Mouse (Mus musculus) heart, postnatal 14 days (tissue): Measurements from ENCODE around the gene Olfr600. TPM values are rescaled to one million over a fixed set of nuclear protein-coding genes. Genes with fewer than 3 reads are reported as not detected.
"Not testable (repeated sequence)": the region's sequence is repeated elsewhere in the genome, so short reads cannot be mapped to it uniquely, and the experiment has no call there.

ENCODE experiments used
- DNase-seq, 2 experiments: peaks; one replicate each; pipeline ENCODE4 v3.0.0; 2021 to 2022
- intact Hi-C: fragments of 180-260 bp; cut with DNase I; formaldehyde crosslinking; loops from one replicate; pipeline ENCODE4 v1.15.1; 2025
- long read RNA-seq, 2 experiments: library from polyadenylated mRNA; stranded (forward); transcript quantifications; one replicate each; pipeline ENCODE4 v2.0.0; 2021
- total RNA-seq, 2 experiments: library from RNA; stranded (reverse); gene quantifications; 2 replicates each; pipeline ENCODE4 v1.2.3; 2021

The Olfr600 gene
- not detected for total RNA-seq
- long read RNA-seq, experiment 1: 0 reads
- long read RNA-seq, experiment 2: 0 reads

GRCm38 (mm10) chr7:103349569-103349968 is at the start of gene Olfr600:
Olfr600 (minus strand) TSS chr7:103349669.
- intact Hi-C loops: no loop called here
- no peak for DNase-seq

DNA sequence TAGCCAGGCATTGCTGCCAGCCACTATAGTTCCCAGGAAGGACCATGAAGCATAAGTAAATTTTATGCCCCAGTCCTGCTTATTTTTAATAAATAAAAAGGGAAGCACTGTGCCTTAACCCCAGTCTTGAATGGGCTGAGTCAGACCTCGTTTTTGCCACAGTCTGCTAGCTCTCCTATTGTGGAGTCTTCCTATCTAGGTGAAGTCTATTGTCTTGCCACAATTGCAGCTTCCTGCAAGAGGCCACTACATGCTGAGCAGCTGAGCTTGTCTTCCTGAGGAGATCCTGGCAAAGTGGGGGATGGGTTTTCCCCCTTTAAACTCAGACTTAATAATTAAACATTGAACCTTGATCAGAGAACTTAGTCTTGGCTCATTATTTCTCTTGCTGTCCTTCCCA is 49.5 kb upstream of the Olfr600 start:
- DNase-seq: no peak
- intact Hi-C loops: no loop called here

DNA sequence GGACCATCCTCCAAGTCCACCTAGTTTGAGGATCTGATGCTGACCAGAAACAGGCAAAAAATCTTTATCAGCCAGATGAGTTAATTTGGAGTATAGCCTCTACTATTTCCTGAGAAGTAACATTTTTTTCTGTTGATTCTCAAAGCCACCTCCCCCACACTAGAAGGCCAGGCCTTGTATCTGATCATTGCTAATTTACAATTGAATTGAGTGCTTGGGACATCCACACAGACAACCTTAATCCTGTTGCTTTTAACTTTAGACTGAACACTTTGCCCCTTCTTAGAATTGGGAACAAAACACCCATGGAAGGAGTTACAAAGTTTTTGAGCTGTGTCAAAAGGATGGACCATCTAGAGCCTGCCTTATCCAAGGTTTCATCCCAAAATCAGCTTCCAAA is 48.3 kb upstream of the Olfr600 start:
- intact Hi-C loops: no loop called here
- no peak for DNase-seq

DNA sequence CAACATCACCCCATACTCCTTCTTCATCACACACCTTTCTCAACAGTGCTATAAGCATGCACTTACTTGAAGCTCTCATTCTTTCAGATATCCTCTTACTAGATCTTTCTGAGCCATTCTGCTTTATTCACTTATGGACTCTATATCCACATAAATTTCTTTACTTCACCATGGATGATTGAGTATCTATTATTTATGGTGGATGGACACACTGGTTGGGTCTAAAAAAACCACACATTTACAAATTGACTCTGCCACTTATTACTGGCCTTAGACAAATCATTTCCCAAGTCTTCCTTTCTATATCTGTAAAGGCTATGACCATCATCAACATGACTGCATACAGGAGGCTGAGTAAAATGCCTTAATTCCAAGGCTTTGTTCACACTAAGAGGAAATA is 36.6 kb upstream of the Olfr600 start, which contains the start of gene Olfr603:
Gene Olfr603, minus strand, starts transcription at position 101 of the 400 bp plus-strand sequence.
- intact Hi-C loops: loop anchor here (5.0 kb wide), 1 partner anchor 79 kb away; the partner anchor contains the start of gene Olfr596
- no peak for DNase-seq

GRCm38 (mm10) chr7:103362555-103362954 is 13.1 kb upstream of the Olfr600 start, which contains the start of gene Olfr601:
Olfr601 (minus strand) TSS chr7:103362655.
- intact Hi-C loops: no loop called here

DNA sequence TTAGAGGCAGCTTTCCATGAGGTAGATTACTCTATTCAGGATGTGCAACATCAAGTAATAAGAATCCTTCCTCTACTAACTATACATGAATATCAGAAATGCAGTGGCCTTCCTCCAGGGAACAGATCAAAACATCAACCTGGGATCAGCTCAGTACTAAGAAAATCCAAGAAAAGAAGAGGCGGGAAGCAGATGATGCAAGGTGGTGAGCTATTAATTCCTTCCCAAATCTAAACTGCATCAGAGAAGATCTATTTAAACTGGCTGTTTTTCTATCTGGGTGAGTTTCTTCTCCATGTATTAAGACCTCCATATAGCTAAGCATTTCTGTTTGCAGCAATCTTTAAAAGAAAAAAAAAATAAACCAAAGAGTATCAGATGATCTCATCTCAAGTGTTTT is 13.9 kb downstream of the Olfr600 start, which contains the start of gene Olfr599:
Gene Olfr599, plus strand, starts transcription at position 301 of the 400 bp plus-strand sequence.
- no peak for DNase-seq
- intact Hi-C loops: no loop called here

More at GRCm38 (mm10) chr7:103362555-103362954, 13.1 kb upstream of the Olfr600 start, which contains the start of gene Olfr601:
- no peak for DNase-seq

DNA sequence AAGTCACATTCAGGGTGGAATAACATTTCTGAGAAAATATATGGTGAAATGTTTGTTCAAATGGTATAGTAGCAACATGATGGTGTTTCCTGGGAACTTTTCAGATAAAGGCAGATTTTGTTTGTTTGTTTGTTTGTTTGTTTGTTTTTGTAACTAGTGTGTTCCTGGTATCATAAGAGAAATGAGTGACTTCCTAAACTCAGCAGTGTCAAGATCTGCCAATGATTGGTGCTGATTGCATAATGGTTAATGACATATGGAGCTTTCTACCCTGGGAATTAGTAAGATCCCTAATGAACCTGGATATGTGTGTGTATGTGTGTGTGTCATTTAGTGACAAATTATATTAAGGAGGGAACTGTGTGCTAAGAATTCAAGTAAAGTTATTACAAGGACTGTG is 26.2 kb downstream of the Olfr600 start, which contains the start of gene Olfr598:
Gene Olfr598, plus strand, starts transcription at position 301 of the 400 bp plus-strand sequence.
- DNase-seq: no peak
- intact Hi-C loops: no loop called here

DNA sequence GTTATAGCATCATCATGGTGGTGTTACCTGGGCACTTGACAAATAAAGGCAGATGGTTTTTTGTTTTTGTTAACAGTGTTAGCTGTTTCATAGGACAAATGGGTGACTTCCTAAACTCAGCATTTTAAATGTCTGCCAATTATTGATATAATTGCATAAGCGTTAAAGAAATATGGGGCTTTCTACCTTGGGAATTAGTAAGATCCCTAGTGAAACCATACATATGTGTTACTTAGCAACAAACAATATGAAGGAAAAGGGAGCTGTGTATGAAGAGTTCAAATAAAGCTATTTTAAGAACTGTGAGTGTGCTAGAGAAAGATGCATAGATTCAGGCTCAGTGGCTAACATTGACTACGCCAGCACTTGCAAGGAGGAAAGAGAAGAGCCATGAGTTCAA is 33.5 kb downstream of the Olfr600 start, which contains the start of gene Olfr597:
Gene Olfr597, plus strand, starts transcription at position 301 of the 400 bp plus-strand sequence.
- intact Hi-C loops, DNase-seq: not testable (repeated sequence)

- DNase-seq: not testable (repeated sequence)
- intact Hi-C loops: loop anchor here (5.0 kb wide), 1 partner anchor 82 kb away; the partner anchor contains the start of gene Olfr603
Measured at GRCm38 (mm10) chr7:103305348-103305747, 44.1 kb downstream of the Olfr600 start, which contains the start of gene Olfr596. Olfr596 (plus strand) TSS chr7:103305648.

Other genes starting within 250 kb of the Olfr600 start
- not detected for gene Olfr586, start 224.0 kb downstream of the Olfr600 start, total RNA-seq
- not detected for gene Olfr588-ps1, start 208.8 kb downstream of the Olfr600 start, total RNA-seq
- gene Olfr589, start 193.3 kb downstream of the Olfr600 start, total RNA-seq: not detected
- gene Olfr591, start 171.3 kb downstream of the Olfr600 start, total RNA-seq: not detected
- gene Olfr592, start 164.9 kb downstream of the Olfr600 start, total RNA-seq: not detected
- gene Olfr593, start 137.8 kb downstream of the Olfr600 start, total RNA-seq: not detected
- gene Olfr594, start 132.7 kb downstream of the Olfr600 start, total RNA-seq: not detected
- gene Usp17ld, start 97.2 kb downstream of the Olfr600 start, total RNA-seq: not detected
- gene Olfr596, start 44.0 kb downstream of the Olfr600 start, total RNA-seq: not detected
- gene Olfr597, start 33.4 kb downstream of the Olfr600 start, total RNA-seq: not detected
- gene Olfr598, start 26.1 kb downstream of the Olfr600 start, total RNA-seq: not detected
- gene Olfr599, start 13.8 kb downstream of the Olfr600 start, total RNA-seq: not detected
- not detected for gene Olfr601, start 13.0 kb upstream of the Olfr600 start, total RNA-seq
- not detected for gene Olfr603, start 36.5 kb upstream of the Olfr600 start, total RNA-seq
- not detected for gene Usp17lc, start 65.4 kb upstream of the Olfr600 start, total RNA-seq
- gene Olfr605, start 95.8 kb upstream of the Olfr600 start, total RNA-seq: not detected
- gene Olfr606, start 99.4 kb upstream of the Olfr600 start, total RNA-seq: not detected
- not detected for gene Olfr607, start 114.5 kb upstream of the Olfr600 start, total RNA-seq
- gene Olfr608, start 120.2 kb upstream of the Olfr600 start, total RNA-seq: not detected
- gene Olfr609, start 148.4 kb upstream of the Olfr600 start, total RNA-seq: not detected
- gene Olfr610, start 162.5 kb upstream of the Olfr600 start, total RNA-seq: not detected
- not detected for gene Olfr611, start 171.2 kb upstream of the Olfr600 start, total RNA-seq
- not detected for gene Olfr612, start 193.0 kb upstream of the Olfr600 start, total RNA-seq
- gene Olfr613, start 198.4 kb upstream of the Olfr600 start, total RNA-seq: not detected
- not detected for gene Olfr615, start 206.4 kb upstream of the Olfr600 start, total RNA-seq
- not detected for gene Olfr616, start 219.5 kb upstream of the Olfr600 start, total RNA-seq
- not detected for gene Olfr617, start 223.4 kb upstream of the Olfr600 start, total RNA-seq
- gene Olfr618, start 240.4 kb upstream of the Olfr600 start, total RNA-seq: not detected